Mouse (Mus musculus) intestine, postnatal 0 days (tissue): Measurements from ENCODE around the gene Slc9a9. TPM values are rescaled to one million over a fixed set of nuclear protein-coding genes. Genes with fewer than 3 reads are reported as not detected.

Experiments
- ATAC-seq: fragments of 200-750 bp; cut with Nextera tagmentation; 2 replicates; pipeline ENCODE4 v1.8.0; 2017; ENCODE audit warnings: mild to moderate bottlenecking, moderate TSS enrichment, moderate library complexity
- H3K27ac ChIP-seq: fragments of 300-500 bp; sonication (generic); 2 replicates; pipeline ENCODE4 v1.5.1; 2014; ENCODE audit warnings: mild to moderate bottlenecking, low read depth, low read length, moderate library complexity
- H3K27me3 ChIP-seq: fragments of 300-500 bp; sonication (generic); replicated peaks from 2 replicates; pipeline ENCODE4 v1.6.1; 2014; ENCODE audit warnings: low read length, mixed read lengths; ENCODE audit not compliant: control insufficient read depth, insufficient read depth
- H3K36me3 ChIP-seq: fragments of 300-500 bp; sonication (generic); 2 replicates; pipeline ENCODE4 v1.6.1; 2014; ENCODE audit warnings: mild to moderate bottlenecking, moderate library complexity; ENCODE audit not compliant: control insufficient read depth, insufficient read depth
- H3K4me1 ChIP-seq: fragments of 300-500 bp; sonication (generic); replicated peaks from 2 replicates; pipeline ENCODE4 v1.6.1; 2014; ENCODE audit warnings: antibody characterized with exemption, low read length, mixed read lengths; ENCODE audit not compliant: control insufficient read depth, insufficient read depth
- H3K4me2 ChIP-seq: fragments of 300-500 bp; sonication (generic); replicated peaks from 2 replicates; pipeline ENCODE4 v1.6.1; 2014; ENCODE audit warnings: low read depth, mild to moderate bottlenecking, moderate library complexity
- H3K4me3 ChIP-seq: fragments of 300-500 bp; sonication (generic); 2 replicates; pipeline ENCODE4 v1.5.1; 2014; ENCODE audit warnings: low read depth, low read length
- H3K9ac ChIP-seq: fragments of 300-500 bp; sonication (generic); 2 replicates; pipeline ENCODE4 v1.6.1; 2014; ENCODE audit warnings: mild to moderate bottlenecking, low read depth, low read length
- H3K9me3 ChIP-seq: fragments of 300-500 bp; sonication (generic); 2 replicates; pipeline ENCODE4 v1.6.1; 2016; ENCODE audit warnings: mixed run types; ENCODE audit not compliant: control insufficient read depth
- CTCF ChIP-seq: sonication (generic); IDR thresholded peaks from 2 replicates; pipeline ENCODE4 v1.5.1; 2016; ENCODE audit warnings: low read depth, mild to moderate bottlenecking, control low read depth, antibody characterized with exemption, moderate library complexity
- WGBS: fragments of 180-500 bp; shearing (Covaris S2); extraction: QIAGEN DNeasy Blood & Tissue Kit; methylation state at CpG from one replicate; pipeline ENCODE4 v1.1.7; 2014; 5-methylcytosine and 5-hydroxymethylcytosine counted together
- polyA plus RNA-seq: library from polyadenylated mRNA; unstranded; fragments of >200 nt; fragmentation: Nextera tagmentation; extraction: Ambion mirVana; gene quantifications from 2 replicates; pipeline ENCODE4 v1.2.1, GENCODE M21; 2015

The Slc9a9 gene
- polyA plus RNA-seq, 1 experiment from 2014 or later: 1.0 TPM

GRCm38 (mm10) chr9:94844176-94844575, 174.5 kb downstream of the Slc9a9 start:
- no peaks in the 10 kb centered on the region for H3K9me3 ChIP-seq
- no peaks in the 10 kb centered on the region for H3K4me1 ChIP-seq
- no peak overlapping the region for H3K27ac ChIP-seq
- no peak for ATAC-seq
- WGBS: 84% methylated on average over 3 of the region's 3 CpGs
- no peak for TF ChIP-seq CTCF
- H3K4me3 ChIP-seq: no peak overlapping the region
- no peaks in the 10 kb centered on the region for H3K36me3 ChIP-seq
- H3K27me3 ChIP-seq: no peaks in the 10 kb centered on the region
- H3K4me2 ChIP-seq: no peak overlapping the region
- H3K9ac ChIP-seq: no peak overlapping the region

DNA sequence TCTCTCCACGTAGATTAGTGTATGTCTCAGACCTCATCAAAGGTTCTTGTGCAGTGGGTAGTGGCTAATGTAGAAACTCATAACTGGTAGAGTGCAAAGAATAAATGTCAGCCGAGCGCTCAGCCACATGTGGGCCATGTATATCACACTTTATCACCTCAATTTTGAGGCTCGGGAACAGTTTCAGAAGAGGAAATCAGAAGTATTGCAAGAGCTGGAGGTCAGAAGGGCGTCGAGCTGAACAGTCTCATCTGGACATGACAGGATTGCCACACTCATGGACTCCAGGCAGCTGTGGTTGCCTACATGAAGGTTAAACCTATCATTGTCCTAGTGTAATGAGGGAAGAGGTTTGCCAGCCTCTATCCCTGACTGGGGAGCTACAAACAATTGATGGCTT, 177.9 kb downstream of the Slc9a9 start:
- H3K9me3 ChIP-seq: no peaks in the 10 kb centered on the region
- 94% methylated on average over 6 of the region's 6 CpGs for WGBS

GRCm38 (mm10) chr9:94851550-94851949, 181.8 kb downstream of the Slc9a9 start:
- Histone ChIP-seq H3K9me3 (no peaks in the 10 kb centered on the region), H3K4me2 (no peak overlapping the region), H3K4me3 (no peak overlapping the region), H3K4me1 (no peaks in the 10 kb centered on the region), H3K27ac (no peak overlapping the region), H3K36me3 (no peaks in the 10 kb centered on the region), H3K9ac (no peak overlapping the region), H3K27me3 (no peaks in the 10 kb centered on the region)
- no peak for ATAC-seq
- WGBS: 63% methylated on average over 3 of the region's 3 CpGs
- TF ChIP-seq CTCF: no peak

More for the DNA sequence above, 177.9 kb downstream of the Slc9a9 start:
- Histone ChIP-seq H3K4me2 (no peak overlapping the region), H3K27ac (no peak overlapping the region), H3K36me3 (no peaks in the 10 kb centered on the region), H3K27me3 (no peaks in the 10 kb centered on the region), H3K4me3 (no peak overlapping the region), H3K9ac (no peak overlapping the region), H3K4me1 (no peaks in the 10 kb centered on the region)
- ATAC-seq: no peak
- no peak for TF ChIP-seq CTCF

DNA sequence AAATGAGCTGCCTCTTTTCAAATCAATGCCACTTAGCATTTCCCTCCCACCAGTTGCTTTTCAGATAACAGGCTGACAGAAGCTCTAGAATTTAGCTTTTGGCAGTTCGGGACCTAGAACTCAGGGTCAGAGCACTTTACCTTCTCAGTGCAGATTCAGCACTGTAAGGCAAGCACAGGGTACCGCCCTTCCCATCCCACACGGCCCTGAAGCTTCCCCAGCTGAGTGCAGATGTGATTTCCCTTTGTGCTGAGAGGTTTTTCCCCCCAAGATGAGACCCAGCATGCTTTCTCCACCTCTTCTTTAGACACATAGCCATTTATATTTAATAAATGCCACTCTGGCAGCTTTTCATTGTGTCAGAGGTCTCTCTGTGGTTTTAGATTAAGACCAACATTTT, 186.4 kb downstream of the Slc9a9 start:
- Histone ChIP-seq H3K36me3 (no peaks in the 10 kb centered on the region), H3K4me2 (no peak overlapping the region), H3K4me1 (no peaks in the 10 kb centered on the region), H3K9me3 (no peaks in the 10 kb centered on the region), H3K4me3 (no peak overlapping the region), H3K9ac (no peak overlapping the region), H3K27me3 (no peaks in the 10 kb centered on the region), H3K27ac (no peak overlapping the region)
- TF ChIP-seq CTCF: no peak
- 60% methylated on average over 3 of the region's 3 CpGs for WGBS
- no peak for ATAC-seq

DNA sequence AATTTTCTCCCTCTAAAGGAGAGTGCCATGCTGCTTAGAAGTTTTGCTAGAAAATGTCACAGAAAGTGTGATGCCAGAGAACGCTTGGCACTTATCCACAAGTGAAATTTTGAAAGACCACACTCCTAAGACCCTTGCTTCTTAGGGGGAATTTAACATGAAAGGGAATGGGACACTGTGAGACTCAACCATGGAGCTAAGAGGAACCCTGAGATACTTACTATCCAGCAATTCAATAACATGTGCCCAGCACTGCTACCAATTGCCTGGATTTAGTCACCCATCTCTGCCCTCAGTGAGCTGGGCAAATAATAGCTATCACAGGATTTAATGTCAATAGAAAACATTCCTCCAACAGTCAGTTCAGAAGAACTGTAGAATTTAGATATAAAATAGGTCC, 198.8 kb downstream of the Slc9a9 start:
- no peak overlapping the region for H3K27ac ChIP-seq
- no peak for ATAC-seq
- H3K36me3 ChIP-seq: no peaks in the 10 kb centered on the region
- no peaks in the 10 kb centered on the region for H3K9me3 ChIP-seq
- H3K4me1 ChIP-seq: no peaks in the 10 kb centered on the region
- H3K9ac ChIP-seq: no peak overlapping the region
- TF ChIP-seq CTCF: no peak
- H3K27me3 ChIP-seq: no peaks in the 10 kb centered on the region
- H3K4me2 ChIP-seq: no peak overlapping the region
- no peak overlapping the region for H3K4me3 ChIP-seq
- WGBS: 59% methylated on average over 1 of the region's 1 CpGs

- no peaks in the 10 kb centered on the region for H3K27me3 ChIP-seq
- ATAC-seq: no peak
- no peak overlapping the region for H3K27ac ChIP-seq
- no peak overlapping the region for H3K9ac ChIP-seq
- no peaks in the 10 kb centered on the region for H3K9me3 ChIP-seq
- H3K4me2 ChIP-seq: no peak overlapping the region
- H3K4me1 ChIP-seq: no peaks in the 10 kb centered on the region
- peak; percentile 32; the same call in 1 of the 2 replicates for TF ChIP-seq CTCF
- no peak overlapping the region for H3K4me3 ChIP-seq
- 77% methylated on average over 4 of the region's 4 CpGs for WGBS
- no peaks in the 10 kb centered on the region for H3K36me3 ChIP-seq
Measured at GRCm38 (mm10) chr9:94869023-94869799, 199.5 kb downstream of the Slc9a9 start.

GRCm38 (mm10) chr9:94882517-94882916, 212.8 kb downstream of the Slc9a9 start:
- Histone ChIP-seq H3K4me1 (no peaks in the 10 kb centered on the region), H3K27me3 (no peaks in the 10 kb centered on the region), H3K4me2 (no peak overlapping the region), H3K36me3 (no peaks in the 10 kb centered on the region), H3K4me3 (no peak overlapping the region), H3K27ac (no peak overlapping the region), H3K9me3 (no peaks in the 10 kb centered on the region), H3K9ac (no peak overlapping the region)
- no peak for ATAC-seq
- no peak for TF ChIP-seq CTCF
- WGBS: 96% methylated on average over 3 of the region's 3 CpGs
